Mouse (Mus musculus) T-helper 2 cell (primary cell): Measurements from ENCODE around the gene Rnf166.

Experiments used
- in situ Hi-C: fragments of 300-600 bp; cut with MboI, MseI; formaldehyde crosslinking; loops from one replicate; pipeline ENCODE4 v1.15.1; 2025; ENCODE audit warnings: high pct_unique_total_duplicates

Gene Rnf166

DNA sequence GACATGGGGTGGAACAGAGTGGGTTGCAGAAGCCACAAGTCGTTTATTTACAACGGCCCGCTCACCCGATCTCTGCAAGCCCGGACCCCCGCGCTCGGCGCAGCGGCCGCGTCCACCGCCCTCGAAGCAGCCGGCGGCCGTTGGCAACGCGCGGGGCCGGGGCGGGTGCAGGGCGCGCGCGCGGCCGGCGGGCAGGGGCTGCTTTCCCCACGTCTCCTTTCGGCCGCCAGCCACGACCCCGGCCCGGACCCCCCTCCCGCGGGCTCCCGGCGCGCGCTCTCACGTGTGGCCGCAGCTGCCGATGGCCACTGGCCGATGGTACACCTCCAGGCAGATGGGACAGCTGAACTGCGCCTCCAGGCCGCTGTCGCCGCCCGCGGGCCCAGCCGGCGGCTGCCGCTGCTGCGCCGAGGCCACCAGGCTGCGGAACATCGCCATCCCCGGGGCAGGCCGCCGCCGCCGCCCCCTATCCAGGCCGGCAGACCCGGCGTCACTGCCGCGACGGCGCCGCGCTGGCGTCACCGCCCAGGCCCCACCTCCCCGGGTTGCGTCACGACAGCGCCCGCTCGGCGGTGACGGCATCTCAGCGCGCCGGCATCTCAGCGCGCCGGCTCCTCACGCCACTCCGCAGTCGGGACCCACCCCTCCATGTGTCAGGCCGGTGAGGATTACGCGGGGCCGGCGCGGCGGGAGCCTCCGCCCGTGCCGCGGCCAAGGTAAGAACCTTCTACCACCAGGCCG, at the start of gene Rnf166, which contains the start of gene Ctu2:
Rnf166 (minus strand) TSS at position 485 of the 741 bp plus-strand sequence.
Ctu2 (plus strand) TSS at position 564 of the 741 bp plus-strand sequence.
- in situ Hi-C loops = no loop called here

DNA sequence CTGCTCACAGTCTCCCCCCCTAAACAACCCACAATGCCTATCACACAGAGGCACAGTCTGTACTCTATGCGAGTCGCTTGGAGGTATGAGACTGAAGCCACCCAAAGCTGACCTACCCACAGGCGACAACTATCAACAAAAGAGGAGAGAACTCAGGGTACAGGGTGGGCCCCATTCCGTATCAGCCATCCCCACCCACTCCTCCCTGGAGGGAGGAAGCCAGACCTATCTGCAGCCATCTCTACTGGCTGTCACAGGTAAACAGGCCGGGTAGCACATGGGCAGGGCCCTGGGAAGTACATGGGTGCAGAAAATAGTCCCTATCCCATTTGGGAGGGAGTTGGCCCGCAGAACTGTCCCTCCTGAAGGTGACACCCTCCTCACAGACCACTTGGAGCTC, 49.1 kb upstream of the Rnf166 start:
- in situ Hi-C loops = loop anchor here (10.0 kb wide), 1 partner anchor 1400 kb away; the partner anchor contains the start of gene Foxl1

DNA sequence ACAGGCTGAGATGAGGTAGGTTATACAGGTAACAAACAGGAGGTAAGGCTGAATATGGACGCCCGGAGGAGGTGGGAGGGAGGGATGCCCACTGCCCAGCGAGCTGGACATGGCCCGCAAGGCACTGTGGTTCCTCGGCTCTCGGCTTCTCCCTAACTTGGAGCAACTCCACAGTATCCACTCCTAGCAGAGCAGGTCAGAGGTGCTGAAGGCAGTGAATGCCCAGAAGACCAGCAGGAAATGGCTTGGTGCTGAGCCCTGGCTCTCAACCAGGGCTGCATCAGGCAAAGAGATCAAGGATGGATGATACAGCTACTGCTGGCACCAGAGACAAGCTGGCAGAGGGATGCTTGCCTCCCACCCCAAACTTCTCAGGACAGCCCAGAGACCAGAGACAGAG, 48.6 kb upstream of the Rnf166 start:
- in situ Hi-C loops = loop anchor here (10.0 to 25.0 kb wide), 3 partner anchors 1187 to 1587 kb away; partner anchors contain the start of gene Foxl1

DNA sequence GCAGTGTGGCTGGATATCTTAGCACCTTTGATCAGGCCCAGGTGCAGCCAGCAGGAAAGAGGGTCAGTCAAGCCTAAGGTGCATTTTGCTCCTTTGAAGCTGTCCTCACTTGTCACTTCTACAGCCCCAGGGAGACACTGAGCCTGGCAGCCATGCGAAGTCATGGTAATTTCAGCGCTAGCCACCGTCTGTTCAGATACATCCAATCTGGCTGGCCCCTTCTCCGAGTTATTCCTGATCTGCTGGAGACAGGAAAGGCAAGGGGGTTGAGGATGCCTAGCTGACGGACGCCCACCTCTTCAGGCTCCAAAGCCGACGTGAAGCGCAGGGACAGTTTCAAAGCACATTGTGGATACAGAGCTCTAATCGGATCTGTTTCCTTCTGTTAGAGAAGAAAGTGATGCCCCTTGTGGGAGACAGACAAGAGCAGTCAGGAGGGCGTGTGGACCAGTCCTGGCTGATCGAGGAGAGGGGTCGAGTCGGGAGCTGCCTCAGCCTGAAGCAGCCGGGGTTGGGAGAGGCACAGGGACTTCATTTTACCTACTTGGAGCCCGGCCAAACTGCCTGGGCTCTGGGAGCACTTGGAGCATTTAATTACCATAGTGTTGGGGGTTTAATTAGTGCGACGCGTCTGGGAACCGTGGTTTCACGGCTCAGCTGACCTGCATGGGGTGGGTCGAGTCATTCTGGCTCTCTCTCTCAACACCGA, 47.9 kb upstream of the Rnf166 start:
- in situ Hi-C loops = loop anchor here (10.0 to 25.0 kb wide), 3 partner anchors 1187 to 1587 kb away; partner anchors contain the start of gene Foxl1

DNA sequence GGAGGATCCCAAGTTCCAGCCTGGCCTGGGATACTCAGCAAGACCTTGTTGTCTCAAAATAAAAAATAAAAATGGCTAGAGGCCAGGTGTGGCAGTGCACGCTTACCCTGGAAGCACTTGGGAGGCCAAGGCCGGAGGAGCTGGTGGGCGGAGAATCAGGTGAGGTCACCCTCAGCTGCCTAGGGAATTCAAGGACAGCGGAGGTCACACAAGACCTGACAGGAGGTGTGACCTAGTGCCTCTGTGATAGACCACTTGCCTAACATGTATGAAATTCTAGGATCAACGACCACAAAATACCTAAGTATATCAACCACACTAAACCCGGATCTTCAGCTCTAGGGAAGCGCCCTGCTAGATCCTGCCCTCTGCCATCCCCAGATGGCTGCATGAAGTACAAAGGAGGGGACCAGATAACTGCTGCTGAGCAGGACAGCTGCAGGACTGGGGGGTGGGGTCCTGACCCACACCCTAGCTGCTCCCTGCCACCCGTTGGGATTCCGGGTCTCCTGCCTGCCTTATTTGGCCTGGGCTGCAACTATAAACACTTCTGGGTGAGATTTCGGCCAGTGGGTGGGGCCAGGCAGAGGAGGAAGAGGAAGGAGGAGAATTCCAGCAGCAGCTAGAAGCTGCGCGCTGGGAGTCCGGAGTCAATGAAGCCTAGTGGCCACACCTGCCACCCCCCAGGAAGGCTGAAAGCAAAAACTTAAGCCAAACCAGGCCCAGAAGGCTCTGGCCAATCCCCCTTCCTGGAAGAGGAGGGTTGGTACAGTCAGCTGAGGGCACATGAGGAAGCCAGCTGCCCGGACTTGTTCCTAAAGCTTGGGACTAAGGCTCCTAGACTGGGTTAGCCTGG, 47.2 kb upstream of the Rnf166 start:
- in situ Hi-C loops = loop anchor here (10.0 to 25.0 kb wide), 3 partner anchors 1186 to 1586 kb away; partner anchors contain the start of gene Foxl1

DNA sequence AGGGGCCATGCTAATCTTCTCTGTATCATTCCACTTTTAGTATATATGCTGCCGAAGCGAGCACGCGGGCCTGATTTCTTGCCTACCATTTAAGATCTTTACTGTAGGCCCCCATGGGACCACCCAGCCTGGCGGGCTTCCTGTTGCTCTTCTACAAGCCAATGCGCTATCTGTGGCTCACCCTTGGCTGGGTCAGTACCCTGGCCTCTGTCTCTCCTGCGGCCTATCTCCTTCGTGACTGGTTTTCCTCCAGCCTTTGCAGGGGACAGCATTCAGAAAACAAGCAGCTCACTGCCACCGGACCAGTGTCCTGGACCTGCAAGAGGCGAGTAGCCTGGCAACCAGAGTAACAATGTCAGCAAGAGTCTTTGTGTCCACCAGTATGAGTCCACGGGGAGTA, 44.7 kb upstream of the Rnf166 start:
- in situ Hi-C loops = loop anchor here (10.0 to 25.0 kb wide), 3 partner anchors 1183 to 1583 kb away; partner anchors contain the start of gene Foxl1

DNA sequence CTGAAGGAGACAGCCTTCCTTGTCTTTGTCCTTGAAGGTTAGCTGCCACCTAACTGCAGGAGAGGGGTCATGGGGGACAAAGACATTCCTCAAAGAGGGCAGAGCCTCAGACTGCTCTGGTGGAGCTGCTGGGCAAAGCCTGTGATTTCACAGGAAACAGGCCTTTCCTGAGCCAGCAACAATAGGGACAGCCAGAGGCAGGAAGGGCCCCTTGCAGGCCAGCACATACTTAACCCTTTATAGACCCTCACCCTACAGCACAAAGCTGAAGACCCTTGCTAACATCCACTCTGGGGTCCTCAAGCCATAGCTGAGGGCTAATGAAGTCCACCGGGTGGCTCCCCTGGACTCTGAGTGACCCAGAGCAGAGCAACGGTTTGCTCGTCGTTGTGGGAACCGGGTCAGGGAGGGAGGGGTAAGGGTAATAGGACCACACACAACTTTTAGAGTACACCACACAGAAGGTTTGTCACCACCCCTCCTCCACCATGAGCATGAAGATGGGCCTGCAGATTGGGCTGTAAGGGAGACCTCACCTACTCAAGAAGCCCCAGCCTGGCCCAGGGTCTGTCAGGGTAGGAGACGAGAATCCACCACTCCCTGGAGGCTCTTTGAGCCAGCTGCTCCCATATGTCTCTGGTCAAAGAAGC, 41.8 kb upstream of the Rnf166 start:
- in situ Hi-C loops = loop anchor here (10.0 to 25.0 kb wide), 3 partner anchors 1180 to 1580 kb away; no protein-coding TSS in a partner anchor

DNA sequence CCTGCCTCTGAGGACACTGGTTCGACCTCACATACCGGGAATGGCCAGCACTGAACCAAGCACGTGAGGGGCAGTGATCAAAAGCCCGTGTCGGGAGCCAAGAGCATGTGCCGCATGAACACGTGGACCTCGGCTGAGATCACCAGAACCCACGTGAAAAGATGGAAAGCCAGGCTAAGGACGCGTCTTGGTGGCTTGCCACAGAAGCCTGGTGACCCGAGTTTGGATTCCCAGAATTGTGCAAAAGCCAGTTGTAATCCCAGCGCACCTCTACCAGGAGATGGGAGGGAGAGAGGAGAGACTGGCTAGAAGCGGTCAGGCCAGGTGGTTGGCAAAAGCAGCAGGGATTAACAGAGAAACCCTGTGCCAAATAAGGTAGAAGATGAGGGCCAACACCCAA, 39.8 kb upstream of the Rnf166 start:
- in situ Hi-C loops = loop anchor here (10.0 to 25.0 kb wide), 3 partner anchors 1178 to 1578 kb away; no protein-coding TSS in a partner anchor

DNA sequence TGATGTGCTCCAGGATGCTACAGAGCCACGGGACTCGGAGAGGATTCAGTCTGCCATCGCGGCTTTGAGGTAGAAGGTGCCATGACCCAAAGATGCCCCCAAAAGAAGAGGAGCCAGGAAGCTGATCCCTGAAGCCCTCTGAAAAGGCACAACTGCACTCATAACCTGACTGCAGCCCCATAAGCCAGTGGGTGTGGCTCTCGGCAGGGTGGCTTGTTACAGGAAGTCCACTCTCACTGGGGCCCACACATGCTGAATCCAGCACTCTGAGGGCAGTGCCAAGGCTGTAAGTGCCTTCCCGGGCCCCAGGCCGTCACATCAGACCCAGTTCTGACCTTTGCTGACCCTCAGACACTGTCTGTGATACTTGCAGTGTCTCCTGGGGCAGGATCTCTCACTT, 36.5 kb upstream of the Rnf166 start:
- in situ Hi-C loops = loop anchor here (10.0 to 25.0 kb wide), 3 partner anchors 1175 to 1575 kb away; no protein-coding TSS in a partner anchor

DNA sequence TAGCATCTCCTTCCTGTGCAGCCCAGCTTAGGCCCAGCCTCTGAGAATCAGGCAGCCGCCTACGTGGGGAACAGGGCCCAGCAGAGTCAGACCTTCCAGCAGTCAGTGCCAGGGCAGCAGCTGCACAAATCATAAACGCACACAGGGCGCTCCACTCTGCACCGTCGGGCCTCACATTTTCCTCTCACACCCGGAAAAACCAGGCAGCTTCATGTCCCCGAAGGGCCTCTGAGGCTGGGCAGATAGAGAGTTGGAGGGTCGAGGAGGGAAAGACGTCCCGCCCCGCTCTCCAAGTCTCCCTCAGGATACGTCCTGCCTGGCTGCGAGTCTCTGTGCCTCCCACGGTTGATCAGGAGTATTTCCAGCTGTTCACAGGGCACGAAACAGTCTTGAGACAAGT, 35.7 kb upstream of the Rnf166 start:
- in situ Hi-C loops = loop anchor here (10.0 to 25.0 kb wide), 3 partner anchors 1174 to 1574 kb away; no protein-coding TSS in a partner anchor

DNA sequence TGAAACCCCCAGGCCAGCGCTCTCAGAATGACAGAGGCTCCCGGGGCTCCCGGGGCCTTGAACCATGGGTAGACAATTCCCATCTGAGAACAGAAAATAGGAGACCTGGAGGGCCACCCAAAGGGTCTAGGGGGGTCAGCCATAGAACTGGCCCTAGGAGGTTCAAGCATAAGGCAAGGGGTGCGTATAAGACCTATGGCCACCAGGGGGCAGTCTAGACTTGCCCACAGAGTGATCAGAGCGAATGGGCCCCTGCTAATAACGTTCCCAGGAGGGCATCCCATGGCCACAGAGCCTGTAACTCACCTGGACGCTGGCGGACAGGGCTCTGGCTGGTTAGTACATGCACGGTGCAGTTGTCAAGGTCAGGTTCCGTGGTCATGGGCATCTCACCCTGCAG, 25.0 kb upstream of the Rnf166 start:
- in situ Hi-C loops = loop anchor here (5.0 to 25.0 kb wide), 4 partner anchors 46 to 1564 kb away; no protein-coding TSS in a partner anchor

DNA sequence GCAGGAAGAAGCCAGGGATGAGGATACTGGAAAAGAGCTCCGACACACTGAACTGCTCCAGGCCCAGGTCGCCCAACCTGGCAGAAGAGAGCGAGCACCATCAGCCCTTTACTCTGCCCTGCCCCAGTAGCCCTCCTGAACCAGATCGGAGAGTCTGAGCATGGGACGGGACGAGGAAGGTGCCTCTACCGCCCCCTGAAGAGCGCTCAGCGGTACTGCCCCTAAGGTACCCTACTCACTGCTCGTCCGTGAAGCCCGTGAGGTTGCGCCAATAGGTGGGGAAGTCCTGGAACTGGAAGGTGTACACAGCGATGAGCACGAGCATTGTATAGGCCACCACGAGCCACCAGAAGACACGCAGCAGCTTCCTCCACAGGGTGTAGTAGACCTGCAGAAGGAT, 22.0 kb upstream of the Rnf166 start:
- in situ Hi-C loops = no loop called here

DNA sequence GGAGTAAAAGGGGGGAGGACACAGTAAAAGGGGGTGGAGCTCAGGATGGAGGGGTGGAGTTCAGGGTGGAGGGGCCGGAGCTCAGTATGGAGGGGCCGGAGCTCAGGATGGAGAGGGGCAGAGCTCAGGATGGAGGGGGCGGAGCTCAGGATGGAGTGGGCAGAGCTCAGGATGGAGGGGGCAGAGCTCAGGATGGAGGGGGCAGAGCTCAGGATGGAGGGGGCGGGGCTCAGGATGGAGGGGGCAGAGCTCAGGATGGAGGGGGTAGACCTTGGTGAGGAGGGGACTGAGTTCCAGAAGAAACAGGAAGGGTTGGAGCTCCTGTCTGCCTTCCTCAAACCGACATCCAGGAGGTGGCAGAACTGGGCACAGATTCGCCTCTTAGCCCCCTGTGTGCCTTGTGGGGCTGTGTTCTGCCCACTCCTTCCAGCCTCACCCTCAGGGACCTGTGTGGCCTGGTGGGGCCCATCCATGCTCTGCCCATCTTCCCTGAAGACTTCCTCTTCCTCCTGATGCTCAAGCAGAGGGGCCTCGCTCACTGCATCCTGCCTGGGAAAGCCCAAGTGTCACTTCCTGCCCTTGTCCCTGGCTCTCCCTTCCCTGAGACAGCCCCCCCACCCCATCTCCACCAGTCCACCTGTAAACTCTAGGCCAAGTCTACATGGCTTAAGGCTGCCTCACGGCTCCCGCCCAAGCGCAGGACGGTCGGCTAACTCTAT, 21.3 kb upstream of the Rnf166 start:
- in situ Hi-C loops = no loop called here

DNA sequence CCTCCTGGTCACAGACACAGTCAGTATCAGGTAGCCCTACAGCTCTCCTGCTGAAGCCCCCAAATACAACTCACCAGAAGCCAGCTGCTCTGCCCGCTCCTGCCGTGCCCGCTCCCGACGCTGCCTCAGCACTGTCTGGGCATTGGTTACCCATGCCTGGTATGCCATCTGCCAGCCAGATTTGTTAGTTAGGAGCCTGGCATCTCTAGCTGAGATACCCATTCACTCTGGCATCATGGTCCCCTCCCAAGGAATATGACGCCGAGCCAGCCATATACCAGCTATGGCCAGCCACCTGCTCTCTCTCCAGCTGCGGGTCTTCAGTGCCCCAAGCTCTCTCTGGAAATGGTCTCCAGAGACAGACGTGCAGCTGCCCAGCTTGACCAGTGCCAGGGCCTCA, 12.5 kb upstream of the Rnf166 start:
- in situ Hi-C loops = no loop called here

DNA sequence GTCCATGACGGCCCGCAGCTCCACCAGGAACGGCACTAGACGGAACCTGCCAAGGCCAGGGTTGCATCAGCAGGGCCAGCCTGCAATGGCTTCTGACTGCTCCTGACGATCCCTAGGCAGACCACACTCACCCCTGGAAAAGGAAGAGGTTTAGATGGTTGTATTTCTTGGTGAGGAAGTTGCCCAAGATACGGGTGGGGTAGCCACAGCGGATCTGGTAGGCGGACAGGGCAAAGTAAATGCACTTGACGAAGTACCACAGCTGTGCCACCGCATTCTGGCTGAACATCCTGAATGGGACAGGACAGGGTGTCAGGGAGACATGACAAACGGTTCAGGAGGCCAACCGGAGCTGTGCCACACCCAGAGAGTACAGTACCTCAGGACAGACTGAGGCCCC, 9.0 kb upstream of the Rnf166 start:
- in situ Hi-C loops = no loop called here

DNA sequence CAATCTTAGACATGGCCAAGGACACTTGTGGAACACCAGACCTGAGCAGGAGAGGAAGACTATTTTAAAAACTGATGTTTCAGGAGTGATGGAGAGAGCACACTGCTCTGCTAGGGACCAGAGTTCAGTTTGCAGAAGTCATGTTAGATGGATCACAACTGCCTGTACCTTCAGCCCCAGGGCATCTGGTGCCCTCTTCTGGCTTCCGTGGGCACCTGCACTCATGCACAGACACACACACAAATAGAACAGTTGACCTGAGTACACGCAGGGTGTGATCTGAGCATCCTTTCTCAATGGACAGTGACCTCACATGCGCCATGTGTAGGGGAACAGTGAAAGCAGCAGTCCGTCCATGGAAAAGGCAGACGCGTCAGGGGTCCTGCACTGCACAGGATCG, 8.0 kb upstream of the Rnf166 start:
- in situ Hi-C loops = no loop called here

DNA sequence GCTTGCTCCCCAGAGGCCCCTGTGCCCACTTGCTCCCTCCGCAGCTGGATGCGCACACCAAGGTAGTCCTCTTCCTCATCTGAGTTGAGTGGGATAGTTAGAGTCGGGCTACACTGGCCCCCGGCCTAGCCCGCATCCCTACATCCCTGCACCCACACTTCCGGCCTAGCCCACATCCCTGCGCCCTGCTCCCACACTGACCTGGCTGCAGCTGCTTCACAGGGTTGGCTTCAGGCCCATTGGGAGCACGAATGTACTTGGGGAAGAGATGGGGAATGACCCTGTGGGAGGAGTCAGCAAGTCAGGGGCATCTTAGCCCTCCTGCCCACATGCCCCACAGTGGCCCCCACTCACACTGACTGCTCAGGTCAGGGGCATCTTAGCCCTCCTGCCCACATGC, 6.6 kb upstream of the Rnf166 start:
- in situ Hi-C loops = no loop called here

DNA sequence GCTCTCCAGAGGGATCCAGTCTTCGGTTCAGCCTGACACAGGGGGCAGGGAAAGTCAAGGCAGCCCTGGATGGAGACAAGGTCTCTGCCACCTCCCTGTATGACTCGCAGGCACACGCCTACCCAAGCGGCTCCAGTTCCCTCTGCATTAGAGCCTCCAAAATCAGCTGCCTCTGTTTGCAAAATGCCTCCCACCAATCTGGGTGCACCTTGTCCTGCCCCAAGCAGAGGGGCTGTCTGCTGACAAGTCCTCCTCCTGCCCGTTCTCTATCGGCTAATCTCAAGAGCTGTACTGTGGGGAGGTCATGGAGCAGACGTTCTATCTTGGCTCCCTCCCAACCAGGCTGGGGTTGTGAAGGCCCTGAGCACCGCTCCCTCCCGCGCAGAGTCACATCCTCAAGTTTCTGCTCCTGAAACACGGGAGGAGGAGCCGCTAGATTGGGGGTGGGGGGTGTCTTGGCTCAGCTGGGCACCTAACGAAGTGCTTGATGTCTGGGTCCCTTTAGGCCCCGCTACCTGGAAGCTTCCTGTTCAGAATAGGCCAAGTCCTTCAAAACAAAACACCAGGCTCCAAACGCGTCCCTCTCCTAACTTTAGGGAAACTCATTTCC, 808 bp downstream of the Rnf166 start:
- in situ Hi-C loops = loop anchor here (5.0 kb wide), 1 partner anchor 38 kb away; no protein-coding TSS in a partner anchor

DNA sequence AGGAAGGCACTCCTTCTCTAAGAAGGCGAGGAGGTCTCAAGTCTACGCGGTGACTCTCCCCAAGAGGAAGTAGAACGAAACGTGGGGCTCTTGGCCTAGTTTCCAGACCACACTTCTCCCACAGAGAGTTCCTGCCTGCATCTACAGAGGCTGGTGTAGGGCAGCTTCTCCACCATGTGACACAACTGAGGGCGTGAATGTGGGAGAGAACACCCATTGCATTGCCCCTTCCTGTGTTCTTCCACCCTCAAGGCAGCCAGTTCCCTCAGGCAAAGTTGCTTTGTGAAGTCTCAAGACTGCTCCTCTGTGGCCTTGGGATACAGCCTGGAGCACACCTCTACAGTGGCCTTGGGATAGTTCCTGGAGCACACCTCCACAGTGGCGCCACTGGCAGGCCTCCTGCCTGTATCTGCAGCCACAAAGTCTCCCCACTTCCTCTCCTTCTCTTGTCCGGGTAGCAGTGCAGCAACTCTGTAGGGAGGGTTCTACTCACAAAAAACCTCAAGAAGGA, 1.9 kb downstream of the Rnf166 start:
- in situ Hi-C loops = loop anchor here (5.0 kb wide), 1 partner anchor 37 kb away; no protein-coding TSS in a partner anchor
